Mouse (Mus musculus) gastrocnemius, postnatal 36 days (tissue): ENCODE measurements at regions not wholly inside any gene's neighbourhood (a gene's known extent, or its start where the extent isn't known, plus 50 kb on each side); places are given as distances from the start of the nearest gene placed in this dataset.

Experiments used
- DNase-seq, 2 experiments: peaks; one replicate each; pipeline ENCODE4 v3.0.0; 2022
- intact Hi-C: fragments of 180-260 bp; cut with DNase I; formaldehyde crosslinking; loops from one replicate; pipeline ENCODE4 v1.15.1; 2025

DNA sequence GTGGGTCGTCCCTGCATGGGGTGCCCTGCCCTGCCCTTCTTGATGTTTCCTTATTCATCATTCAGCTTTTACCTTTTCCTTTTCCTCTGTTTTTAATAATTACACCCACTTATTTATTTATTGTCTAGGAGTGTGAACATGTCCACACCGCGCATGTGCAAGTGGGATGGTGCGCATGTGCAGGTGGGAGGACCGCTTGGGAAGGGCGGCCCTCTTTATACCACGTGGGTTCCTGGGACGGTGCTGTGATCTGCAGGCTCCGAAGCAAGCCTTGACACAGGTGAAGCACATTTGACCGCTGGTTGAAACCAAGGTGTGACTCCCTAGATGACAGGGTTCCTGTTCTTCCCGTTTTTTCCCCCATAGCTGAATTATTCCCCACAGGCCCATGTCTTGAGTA is 60.0 kb downstream of the Syf2 start:
- DNase-seq, result no peak
- intact Hi-C loops, result no loop called here

DNA sequence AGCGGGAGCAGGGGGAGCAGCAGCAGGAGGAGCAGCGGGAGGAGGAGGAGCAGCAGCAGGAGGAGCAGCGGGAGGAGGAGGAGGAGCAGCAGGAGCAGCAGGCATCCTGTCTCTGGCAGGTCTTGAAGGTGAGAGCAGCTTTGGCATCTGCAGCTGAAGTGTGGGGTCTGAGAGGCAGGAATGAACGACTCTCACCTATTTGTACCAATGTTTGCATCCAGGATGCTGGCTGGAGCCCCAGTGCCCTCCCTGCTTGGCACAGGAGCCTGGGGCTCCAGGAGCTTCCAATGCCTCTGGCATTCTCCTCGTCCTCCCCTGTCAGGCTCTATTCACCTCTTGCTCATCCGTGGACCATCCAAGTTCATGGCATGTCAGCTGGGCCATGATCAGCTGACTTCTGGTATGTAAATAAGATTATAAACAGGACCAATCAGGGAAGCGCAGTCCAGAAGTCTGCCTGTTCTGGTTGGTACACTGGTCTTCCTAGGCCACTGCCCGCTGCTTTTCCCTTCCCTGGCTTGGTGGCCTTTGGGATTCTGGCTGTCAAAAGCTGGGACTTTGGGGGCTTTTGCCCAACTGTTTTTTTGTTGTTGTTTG is 62.9 kb downstream of the Syf2 start:
- no peak for DNase-seq
- intact Hi-C loops, result no loop called here

DNA sequence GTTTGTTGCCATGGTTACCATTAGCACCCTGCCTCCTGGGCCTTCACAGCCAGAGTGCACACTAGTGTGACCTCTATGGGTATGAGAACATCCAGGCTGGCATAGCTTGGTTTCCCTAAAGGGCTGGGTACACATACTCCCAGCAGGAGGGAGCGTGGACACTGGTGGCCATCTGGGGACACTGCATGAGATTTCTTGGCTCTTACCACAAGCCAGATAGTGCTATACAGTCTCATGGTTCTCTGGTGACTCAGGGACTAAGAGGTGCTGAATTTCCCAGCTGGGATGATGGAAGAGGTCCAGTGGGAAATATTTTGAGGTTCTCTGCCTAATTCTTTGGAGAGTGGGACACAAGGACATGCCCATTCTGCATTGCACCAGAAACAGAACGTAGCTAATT is 63.5 kb downstream of the Syf2 start:
- intact Hi-C loops, result no loop called here
- no peak for DNase-seq

DNA sequence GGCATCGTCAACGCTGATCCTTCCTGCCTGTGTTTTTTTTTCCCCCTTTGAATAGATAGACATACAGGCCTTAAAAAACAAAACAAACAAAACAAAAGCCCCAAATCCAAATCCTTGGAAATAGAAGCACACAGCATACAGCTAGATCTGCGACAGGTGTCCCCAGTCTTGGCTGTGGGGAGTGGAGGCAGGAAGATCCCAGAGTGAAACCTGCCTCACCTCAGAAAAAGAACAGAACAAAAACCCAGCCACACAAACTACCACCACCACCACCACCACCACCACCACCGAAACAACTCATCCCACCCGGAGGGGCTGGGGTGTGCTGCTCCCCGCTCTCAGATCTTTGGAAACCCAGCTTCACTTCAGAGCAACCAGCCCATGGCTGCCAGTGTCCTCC is 64.0 kb downstream of the Syf2 start:
- no peak for DNase-seq
- intact Hi-C loops, result no loop called here

DNA sequence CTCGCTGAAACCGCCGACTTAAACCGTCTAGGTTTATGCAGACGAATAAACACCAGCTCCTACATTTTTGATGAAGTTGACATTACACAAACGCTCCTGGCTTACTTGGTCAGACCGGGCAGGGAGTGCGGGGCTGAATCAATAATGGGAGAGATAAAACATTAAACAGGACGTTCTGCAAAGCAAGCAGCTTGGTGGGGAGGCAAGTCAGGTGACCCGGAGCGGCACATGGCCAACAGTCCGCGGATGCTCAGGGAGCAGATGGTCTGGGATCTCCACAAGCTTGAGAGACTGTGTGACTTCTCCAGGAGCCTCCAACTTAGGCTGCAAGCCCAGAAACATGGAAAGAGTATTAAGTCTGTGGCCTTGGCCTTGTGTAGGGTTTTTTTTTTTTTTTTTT is 64.4 kb downstream of the Syf2 start:
- intact Hi-C loops, result no loop called here
- DNase-seq, result peak; percentile 43 to 57

DNA sequence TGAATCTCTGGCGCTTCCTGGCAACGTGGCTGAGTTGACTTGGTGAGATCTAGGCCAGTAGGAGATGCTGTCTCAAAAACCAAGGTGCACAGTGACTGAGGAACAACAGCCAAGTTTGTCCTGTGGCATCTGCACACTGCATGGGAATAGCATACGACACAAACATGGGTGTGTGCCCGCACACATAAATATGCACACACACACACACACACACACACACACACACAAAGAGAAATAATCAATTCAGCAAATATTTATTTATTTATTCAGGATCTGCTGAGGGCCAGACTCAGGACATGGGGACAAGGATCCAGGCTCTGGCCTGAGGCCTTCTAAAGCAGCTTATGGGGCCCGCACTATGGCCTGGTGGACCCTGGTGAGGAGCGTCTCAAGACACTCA is 65.4 kb downstream of the Syf2 start:
- no peak for DNase-seq
- intact Hi-C loops, result no loop called here

DNA sequence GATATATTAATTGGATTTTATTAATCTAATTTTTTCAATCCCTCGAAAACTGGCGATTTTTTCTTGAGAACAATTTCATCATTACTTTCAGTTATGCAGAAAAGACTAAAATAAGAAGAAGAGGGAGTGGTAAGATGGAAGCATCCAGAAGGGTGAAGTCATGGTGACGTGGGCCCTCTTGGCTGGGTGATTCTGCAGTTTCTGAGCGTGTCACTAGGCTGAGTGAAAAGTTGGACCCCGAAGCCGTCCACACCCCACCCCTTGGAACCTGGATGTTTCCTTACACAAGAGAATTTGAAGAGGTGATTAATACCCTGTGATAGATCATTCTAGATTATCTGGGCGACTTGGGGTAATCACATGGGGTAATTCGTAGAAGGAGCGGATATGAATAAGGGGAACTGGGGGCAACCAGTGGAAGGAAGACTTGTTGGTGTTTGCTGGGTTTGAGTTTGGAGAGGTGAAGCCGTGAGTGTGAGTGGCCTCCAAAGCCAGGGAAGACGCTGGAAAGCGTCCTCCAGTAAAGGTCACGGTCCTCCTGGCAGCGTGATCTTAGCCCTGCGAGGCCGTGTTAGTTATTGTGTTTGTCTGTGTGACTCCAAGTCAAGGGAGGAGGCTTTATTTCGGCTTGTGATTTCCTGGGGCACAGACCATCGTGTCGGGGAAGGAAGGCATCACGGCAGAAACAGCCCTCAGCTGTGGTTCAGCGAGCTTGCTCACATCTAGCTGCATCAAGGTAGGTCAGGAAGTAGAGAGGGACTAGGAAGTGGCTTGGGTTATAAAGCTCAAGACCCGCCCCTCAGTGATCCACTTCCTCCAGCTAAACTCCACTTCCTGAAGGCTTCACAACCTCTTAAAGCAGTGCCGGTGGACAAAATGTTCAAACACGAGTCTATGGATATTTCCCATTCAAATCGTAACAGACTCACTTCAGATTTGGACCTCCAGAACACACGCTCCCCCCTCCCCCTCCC is 67.0 kb downstream of the Syf2 start:
- intact Hi-C loops, result no loop called here
- peak; percentile 35 to 45 for DNase-seq

DNA sequence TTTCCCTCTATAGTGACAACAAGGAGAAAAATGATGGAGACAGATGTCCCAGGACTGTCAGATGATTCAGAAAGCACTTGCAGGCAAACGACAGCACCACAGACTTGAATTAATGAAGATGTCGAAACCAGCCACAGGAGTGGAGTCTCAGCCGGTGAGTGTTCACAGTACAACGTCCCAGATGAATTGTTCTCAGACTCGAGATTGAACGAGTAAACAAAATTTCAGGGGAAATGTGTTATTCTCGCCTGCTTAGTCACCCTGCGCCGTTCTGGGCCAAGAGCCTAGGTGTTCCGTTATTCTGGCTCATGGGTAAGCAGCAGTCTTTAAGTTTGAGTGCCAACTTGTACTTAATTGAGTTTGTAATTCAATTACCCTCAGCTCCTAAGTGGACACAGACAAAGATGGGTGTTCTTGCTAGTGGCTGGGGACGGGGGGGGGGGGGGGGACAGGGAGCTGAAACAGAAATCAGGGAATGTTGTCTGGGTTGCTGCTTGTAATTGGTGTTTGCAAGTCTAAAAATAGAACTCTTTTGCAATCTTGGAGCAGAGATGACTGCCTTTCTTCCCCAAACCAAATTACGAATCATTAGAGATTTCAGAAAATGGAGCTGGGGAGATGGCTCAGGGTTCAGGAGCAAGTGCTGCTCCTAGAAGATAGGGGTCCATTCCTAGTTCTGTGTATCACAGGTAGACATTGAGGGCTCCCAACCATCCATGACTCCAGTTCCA is 68.4 kb downstream of the Syf2 start:
- peak; percentile 25 to 30 for DNase-seq
- intact Hi-C loops, result no loop called here

DNA sequence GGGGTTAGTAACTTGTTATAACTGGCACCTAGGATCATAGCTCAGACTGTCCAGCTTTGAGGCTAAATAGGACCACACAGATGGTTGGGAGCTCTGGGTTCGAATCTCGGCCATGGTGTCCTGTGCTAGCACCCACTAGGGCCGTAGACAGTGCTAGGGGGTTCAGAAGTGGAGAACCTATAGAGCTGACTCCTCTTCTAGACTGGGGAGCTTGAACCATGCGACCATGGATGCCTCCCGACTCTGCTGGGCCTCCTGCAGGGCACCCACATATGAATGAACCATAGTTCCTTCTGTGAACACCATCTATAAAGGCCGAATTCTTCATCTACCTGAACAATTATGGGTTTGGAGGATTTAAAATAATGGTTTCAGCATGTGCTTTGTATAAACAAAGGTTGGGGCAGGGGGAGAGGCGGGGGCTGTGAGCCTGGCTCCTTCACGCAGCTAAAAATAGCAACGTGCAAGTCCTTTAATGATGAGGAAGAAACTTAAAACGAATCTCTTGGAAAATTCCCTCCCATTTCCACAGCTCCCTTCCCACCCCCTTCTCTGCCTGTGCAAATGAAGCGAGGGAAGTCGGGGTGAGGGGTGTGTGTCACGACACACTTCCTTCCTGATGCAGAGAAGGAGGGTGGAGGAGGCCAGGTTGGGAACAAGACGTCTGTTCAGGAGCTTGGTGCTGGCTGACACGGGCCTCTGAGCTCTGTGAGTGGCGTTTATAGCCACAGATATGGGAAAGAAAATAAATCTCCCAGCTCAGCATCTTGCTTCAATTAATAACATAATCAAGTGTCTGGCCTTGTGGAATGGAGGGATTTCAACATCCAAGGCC is 71.6 kb downstream of the Syf2 start:
- no peak for DNase-seq
- intact Hi-C loops, result no loop called here

DNA sequence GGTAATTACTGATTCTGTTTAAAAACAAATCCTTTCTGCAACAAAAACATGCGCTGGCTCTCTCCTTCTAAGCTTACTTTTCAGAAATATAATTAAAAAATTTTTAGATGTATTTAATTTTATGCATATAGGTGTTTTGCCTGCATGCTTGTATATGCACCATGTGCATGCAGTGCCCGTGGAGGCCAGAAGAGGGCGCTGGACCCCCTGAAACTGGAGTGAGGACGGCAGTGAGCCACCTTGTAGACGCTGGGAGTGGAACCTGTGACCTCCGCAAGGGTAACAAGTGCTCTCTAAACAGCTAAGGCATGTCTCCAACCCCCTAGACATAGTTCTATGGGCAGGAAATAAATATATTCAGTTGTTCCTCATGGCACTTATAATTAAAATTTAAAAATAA is 80.7 kb downstream of the Syf2 start:
- intact Hi-C loops, result no loop called here
- DNase-seq, result no peak

DNA sequence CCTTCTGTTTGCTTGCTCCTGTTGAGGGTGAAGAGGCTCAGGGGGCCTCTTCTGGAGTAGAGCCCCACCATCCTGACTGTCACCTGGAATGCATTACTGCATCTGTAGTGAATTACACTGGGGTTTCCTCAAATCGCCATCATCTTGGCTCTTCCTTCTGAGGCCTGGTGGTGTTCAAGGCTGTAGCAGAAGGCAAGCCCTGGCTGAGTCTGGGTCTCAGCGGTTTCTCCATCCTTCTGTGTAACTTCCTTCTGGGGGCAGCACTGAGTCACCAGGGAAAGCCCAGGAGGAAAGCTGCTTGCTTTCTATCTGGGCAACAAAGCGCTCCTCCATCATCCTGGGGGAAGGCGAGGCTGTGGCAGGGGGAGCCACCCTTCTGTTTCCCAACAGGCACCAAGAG is 82.2 kb downstream of the Syf2 start:
- DNase-seq, result no peak
- intact Hi-C loops, result no loop called here

DNA sequence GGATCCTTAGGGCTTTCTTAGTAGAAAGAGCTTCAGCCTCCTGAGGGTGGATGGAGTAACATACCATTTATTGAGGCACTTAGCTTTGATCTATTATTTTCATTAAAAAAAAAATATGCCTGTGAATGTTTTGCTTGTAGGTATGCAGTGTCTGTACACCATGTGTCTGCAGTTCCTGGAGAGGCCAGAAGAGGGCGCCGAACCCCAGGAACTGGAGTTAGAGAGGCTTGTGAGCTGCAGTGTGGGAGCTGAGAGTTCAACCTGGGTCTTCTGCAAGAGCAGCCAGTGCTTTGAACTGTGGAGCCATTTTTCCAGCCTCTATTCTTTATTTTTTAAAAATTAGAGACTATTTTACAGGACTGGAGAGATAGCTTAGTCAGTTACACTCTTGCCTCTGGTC is 83.2 kb downstream of the Syf2 start:
- no peak for DNase-seq
- intact Hi-C loops, result no loop called here

DNA sequence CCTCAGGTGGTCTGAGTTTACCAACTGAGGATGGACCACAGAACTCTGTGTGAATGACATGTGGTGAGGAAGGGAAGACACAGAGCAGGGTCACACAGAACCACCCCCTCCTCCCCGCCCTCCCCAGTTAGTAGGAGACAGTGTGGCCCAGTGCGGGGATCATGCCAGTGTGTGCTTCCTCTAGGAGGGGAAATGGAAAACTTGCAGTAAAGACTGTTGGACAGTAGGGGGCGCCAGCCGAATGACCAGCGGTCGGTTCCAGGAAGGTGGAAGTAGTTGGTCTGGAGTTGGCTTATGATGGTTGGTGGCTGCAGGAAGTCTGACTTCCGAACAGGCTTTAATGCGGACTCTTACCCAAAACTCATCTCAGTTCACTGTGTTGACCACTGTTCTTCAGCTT is 87.3 kb downstream of the Syf2 start:
- peak; percentile 32 to 40 for DNase-seq
- intact Hi-C loops, result no loop called here

DNA sequence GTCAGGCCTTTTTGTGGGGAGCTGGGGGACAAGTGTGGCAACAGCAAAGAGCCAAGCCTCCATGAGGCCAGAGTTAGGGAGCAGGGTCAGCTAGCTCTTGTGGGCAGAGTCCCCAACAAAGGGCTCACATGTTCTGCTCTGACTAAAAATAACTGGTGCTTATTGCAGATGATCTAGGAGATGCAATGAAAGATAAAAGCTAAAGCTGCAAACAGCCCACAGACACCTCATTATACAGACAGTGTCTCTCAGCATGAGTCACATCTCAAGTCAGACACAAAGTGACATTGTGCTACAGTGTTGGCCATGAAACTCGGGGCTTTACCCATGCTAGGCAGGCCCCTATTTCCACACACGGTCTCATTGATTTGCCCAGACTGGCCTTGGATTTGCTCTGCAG is 88.4 kb downstream of the Syf2 start:
- no peak for DNase-seq
- intact Hi-C loops, result no loop called here

DNA sequence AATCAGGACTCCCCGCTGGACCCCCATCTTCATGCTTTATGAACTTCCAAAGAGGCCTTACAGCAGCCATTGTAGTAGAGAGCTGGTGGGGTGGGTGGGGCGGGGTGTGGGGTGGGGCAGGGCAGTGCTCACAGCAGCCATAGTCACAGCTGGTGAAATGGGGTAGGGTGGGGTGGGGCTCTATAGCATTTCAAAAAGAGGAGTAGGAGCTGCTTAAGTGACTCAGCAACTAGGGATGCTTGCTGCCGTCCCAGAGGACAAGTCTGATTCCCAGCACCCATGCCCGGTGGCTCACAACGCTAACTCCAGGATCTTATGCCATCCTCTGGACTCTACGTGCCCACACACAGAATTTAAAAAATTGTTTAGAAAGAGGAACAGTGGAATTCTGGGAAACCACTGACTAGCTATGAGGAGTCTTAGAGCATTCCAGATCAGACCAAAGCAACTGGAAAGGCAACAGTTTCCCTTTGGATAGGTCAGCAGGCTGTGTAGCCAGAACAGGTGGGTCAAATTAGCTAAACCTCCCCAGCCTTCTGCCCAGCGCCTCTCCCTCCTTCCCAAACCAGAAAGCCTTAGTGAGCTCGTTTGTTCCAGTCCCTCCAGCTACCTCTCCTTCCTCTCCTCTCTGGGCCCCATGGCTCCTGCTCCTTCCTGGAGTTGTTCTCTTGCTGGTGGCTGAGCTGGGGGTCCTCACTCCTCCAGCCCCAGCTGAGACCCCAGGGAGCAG is 89.7 kb downstream of the Syf2 start:
- intact Hi-C loops, result no loop called here

DNA sequence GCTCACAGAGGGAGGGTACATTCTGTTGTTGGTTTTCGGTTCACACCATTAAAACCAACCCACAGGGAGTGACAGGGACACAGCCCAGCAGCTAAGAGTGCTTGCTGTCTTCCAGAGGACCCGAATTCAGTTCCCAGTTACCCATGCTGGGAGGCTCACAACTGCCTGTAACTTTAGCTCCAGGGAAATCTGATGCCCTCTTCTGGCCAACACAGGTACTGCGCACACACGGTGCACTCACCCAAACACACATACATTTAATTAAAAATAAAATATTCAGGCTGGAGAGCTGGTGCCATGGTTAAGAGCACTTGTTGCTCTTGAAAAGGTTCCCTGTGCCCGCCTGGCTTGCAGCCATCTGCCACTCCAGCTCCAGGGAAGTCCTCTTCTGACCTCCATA is 92.5 kb downstream of the Syf2 start:
- intact Hi-C loops, result no loop called here
- DNase-seq, result no peak

More for the DNA sequence above, 89.7 kb downstream of the Syf2 start:
- DNase-seq, result no peak

DNA sequence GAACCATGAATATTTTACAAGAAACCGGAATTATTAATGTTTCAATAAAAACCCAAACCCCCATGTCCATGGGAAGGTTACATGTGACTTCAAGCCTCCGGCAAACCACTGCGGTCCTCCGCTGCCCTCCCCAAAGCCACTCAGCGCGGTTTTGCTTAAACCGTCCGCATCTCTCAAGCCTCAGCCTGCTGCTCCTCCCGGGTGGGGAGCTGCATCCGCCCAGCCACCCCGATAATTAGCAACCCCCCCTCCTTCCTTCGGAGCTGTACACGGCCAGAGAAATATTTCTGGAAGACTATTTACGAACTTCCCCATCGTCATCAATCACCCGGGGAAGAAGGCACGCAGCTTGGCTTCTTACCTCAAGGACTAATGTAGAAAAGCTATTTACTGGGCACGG is 94.7 kb upstream of the Runx3 start:
- intact Hi-C loops, result no loop called here
- no peak for DNase-seq

DNA sequence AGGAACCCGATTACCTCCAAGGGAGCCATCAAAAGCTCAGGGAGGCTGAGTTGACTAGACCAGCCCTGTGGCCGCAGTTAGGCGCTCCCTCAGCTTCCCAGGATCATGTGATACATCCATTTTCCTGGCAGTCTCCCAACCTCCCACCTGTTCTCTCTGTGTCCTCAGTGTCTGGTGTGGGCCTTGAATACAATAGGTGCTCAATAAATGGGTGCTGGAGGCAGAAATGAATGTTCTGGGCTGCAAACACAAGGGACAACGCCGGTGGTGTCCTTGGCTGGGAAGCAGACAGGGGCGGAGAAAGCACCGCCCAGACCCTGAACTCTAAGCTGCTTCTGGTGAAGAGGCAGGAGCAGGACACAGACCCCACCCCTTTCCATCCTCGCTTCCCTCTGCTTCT is 93.3 kb upstream of the Runx3 start:
- intact Hi-C loops, result no loop called here
- no peak for DNase-seq

DNA sequence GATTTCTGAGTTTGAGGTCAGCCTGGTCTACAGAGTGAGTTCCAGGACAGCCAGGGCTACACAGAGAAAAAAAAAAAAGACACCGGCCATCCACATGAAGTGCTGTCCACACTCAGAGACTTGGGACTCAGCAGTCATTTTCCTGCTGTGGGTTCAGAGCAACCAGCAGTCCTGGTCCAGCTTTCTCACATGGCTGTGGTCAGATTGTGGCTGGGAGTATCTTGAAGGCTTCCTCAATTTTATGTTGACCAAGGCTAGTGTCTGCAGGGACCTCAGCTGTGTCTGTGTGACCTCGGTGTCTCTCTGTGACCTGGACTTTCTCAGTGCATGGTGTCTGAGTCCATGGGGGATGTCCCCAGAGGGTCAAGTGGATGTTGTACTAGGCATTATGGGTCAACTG is 90.7 kb upstream of the Runx3 start:
- DNase-seq, result no peak
- intact Hi-C loops, result no loop called here

DNA sequence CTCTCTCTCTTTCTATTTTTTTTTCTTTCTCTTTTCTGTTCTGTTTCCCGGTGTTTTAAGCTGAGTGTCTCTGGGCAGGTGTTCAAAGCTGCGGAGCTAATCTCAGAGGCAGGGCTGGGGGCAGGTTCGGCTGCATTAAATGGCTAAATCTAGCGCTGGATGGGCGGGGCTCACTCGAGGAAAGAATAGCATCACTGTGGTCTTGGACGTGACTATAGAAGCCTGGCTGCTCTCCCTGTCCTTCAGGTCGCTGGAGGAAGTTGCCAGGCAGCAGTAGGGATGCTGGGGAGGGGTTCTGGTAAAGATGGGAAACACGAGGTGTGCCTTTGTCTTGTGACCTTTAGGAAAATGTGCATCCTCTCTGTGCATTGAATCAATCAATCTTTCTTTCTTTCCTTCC is 88.0 kb upstream of the Runx3 start:
- DNase-seq, result no peak
- intact Hi-C loops, result no loop called here
